Mouse (Mus musculus) neural tube, embryonic 12.5 days (tissue): Measurements from ENCODE around the gene Mtx1. TPM values are rescaled to one million over a fixed set of nuclear protein-coding genes. Genes with fewer than 3 reads are reported as not detected.

Experiments used
- ATAC-seq: fragments of 200-750 bp; cut with Nextera tagmentation; 2 replicates; pipeline ENCODE4 v1.8.0; 2017; ENCODE audit warnings: low read depth, mild to moderate bottlenecking, moderate TSS enrichment, moderate library complexity; ENCODE audit not compliant: low FRiP score
- H3K27ac ChIP-seq: fragments of 300-500 bp; sonication (generic); 2 replicates; pipeline ENCODE4 v1.5.1; 2016
- H3K27me3 ChIP-seq: fragments of 300-500 bp; sonication (generic); replicated peaks from 2 replicates; pipeline ENCODE4 v1.6.1; 2016; ENCODE audit warnings: mild to moderate bottlenecking
- H3K36me3 ChIP-seq: fragments of 300-500 bp; sonication (generic); 2 replicates; pipeline ENCODE4 v1.6.1; 2016; ENCODE audit warnings: mild to moderate bottlenecking
- H3K4me1 ChIP-seq: fragments of 300-500 bp; sonication (generic); 2 replicates; pipeline ENCODE4 v1.6.1; 2016
- H3K4me2 ChIP-seq: fragments of 300-500 bp; sonication (generic); replicated peaks from 2 replicates; pipeline ENCODE4 v1.6.1; 2016; ENCODE audit warnings: mild to moderate bottlenecking
- H3K4me3 ChIP-seq: fragments of 300-500 bp; sonication (generic); 2 replicates; pipeline ENCODE4 v1.5.1; 2016
- H3K9ac ChIP-seq: fragments of 300-500 bp; sonication (generic); 2 replicates; pipeline ENCODE4 v1.6.1; 2016; ENCODE audit warnings: mild to moderate bottlenecking
- H3K9me3 ChIP-seq: fragments of 300-500 bp; sonication (generic); 2 replicates; pipeline ENCODE4 v1.6.1; 2016; ENCODE audit warnings: mild to moderate bottlenecking
- WGBS: fragments of 180-500 bp; shearing (Covaris S2); methylation state at CpG from one replicate; pipeline ENCODE4 v1.1.7; 2016; 5-methylcytosine and 5-hydroxymethylcytosine counted together
- polyA plus RNA-seq: library from polyadenylated mRNA; unstranded; fragments of >200 nt; fragmentation: Nextera tagmentation; extraction: Ambion mirVana; gene quantifications from 2 replicates; pipeline ENCODE4 v1.2.1, GENCODE M21; 2016

The Mtx1 gene
- polyA plus RNA-seq, 1 experiment from 2014 or later = 174 TPM

DNA sequence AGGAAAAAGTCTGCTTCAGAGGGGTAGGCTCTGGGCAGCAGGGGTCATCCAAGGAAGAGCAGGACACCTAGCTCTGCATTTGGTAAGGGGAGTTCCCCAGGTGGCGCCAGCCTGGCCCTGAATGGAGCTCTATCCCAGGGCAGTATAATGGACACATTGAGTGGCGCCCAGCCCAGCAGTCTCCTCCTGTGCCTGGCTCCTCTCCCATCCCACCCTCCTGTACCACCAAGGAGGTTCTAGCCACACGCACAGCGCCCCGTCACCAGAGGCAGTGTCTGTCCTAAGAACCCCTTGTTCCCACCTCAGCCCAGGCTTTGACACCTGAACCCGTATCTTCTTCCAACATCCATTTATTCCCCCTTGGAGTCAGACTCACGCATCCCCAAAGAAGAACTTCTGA is 17.2 kb downstream of the Mtx1 start:
- WGBS = 91% methylated on average over 7 of the region's 7 CpGs
- peaks cover 63% of the 10 kb centered on the region for H3K36me3 ChIP-seq
- H3K9ac ChIP-seq = 0 out of 2 replicates have a peak overlapping the region, but pooled peaks have one; percentile 2
- peaks cover 14% of the 10 kb centered on the region for H3K4me1 ChIP-seq
- no peak overlapping the region for H3K4me3 ChIP-seq
- H3K27me3 ChIP-seq = no peaks in the 10 kb centered on the region
- H3K27ac ChIP-seq = no peak overlapping the region
- ATAC-seq = no peak
- no peak overlapping the region for H3K4me2 ChIP-seq
- no peaks in the 10 kb centered on the region for H3K9me3 ChIP-seq

GRCm38 (mm10) chr3:89208736-89209135 is 18.2 kb downstream of the Mtx1 start:
- Histone ChIP-seq H3K4me1 (peaks cover 10% of the 10 kb centered on the region), H3K27ac (no peak overlapping the region), H3K27me3 (no peaks in the 10 kb centered on the region), H3K4me2 (no peak overlapping the region), H3K9me3 (no peaks in the 10 kb centered on the region), H3K9ac (0 out of 2 replicates have a peak overlapping the region, but pooled peaks have one; percentile 2), H3K4me3 (no peak overlapping the region), H3K36me3 (peaks cover 70% of the 10 kb centered on the region)
- 85% methylated on average over 6 of the region's 6 CpGs for WGBS
- ATAC-seq = no peak

DNA sequence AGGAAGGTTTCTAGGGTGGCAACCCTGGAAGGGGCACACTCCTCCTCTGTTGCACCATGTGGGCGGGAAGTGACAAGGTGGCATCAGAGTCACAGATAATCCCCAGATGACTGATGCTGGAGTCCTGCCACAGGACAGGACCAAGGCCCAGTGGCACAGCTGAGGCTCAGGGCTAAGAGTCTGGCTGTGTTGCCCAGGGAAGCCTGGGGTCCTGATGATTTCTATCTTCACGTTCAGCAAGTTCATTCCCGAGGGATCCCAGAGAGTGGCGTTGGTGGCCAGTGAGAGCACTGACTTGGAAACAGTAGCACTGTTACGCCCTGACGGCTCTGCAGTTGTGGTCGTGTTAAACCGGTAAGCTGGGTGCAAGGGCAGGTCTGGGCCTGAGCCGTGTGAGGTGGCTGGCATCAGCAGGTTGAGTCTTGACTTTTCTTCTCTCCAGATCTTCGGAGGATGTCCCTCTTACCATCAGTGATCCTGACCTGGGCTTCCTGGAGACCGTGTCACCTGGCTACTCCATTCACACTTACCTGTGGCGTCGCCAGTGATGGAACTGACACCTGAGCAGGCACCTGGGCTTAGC is 18.7 kb downstream of the Mtx1 start:
- Histone ChIP-seq H3K27me3 (no peaks in the 10 kb centered on the region), H3K4me2 (0 out of 2 replicates have a peak overlapping the region, but pooled peaks have one; percentile 3), H3K4me1 (peaks cover 12% of the 10 kb centered on the region), H3K4me3 (no peak overlapping the region), H3K9ac (no peak overlapping the region), H3K27ac (no peak overlapping the region), H3K36me3 (peaks cover 70% of the 10 kb centered on the region), H3K9me3 (no peaks in the 10 kb centered on the region)
- ATAC-seq = no peak
- 92% methylated on average over 13 of the region's 13 CpGs for WGBS

DNA sequence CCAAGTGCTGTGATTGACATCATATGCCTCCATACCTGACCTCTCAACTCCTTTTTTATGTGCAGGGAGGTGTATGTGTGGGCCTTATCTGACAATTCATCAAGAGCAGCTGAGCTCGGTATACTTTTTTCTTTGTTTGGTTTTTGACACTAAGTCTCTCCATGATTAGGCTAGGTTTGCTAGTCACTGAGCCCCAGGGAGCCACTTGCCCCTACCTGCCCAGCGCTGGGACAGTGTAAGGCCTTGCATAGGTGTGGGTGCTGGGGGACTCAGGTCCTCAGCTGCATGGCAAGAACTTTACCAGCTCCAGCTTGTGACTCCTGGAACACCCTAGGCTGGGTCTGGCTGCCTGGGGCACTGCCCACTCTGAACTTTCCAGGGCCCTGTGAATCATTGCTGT is 20.2 kb downstream of the Mtx1 start:
- Histone ChIP-seq H3K4me1 (peaks cover 6% of the 10 kb centered on the region), H3K27me3 (no peaks in the 10 kb centered on the region), H3K9me3 (no peaks in the 10 kb centered on the region), H3K4me3 (no peak overlapping the region), H3K9ac (no peak overlapping the region), H3K27ac (no peak overlapping the region), H3K36me3 (peaks cover 70% of the 10 kb centered on the region), H3K4me2 (no peak overlapping the region)
- ATAC-seq = no peak
- WGBS = 93% methylated on average over 2 of the region's 2 CpGs

GRCm38 (mm10) chr3:89206079-89206478 is 20.8 kb downstream of the Mtx1 start:
- peaks cover 6% of the 10 kb centered on the region for H3K4me1 ChIP-seq
- H3K27me3 ChIP-seq = no peaks in the 10 kb centered on the region
- peaks cover 69% of the 10 kb centered on the region for H3K36me3 ChIP-seq
- no peaks in the 10 kb centered on the region for H3K9me3 ChIP-seq
- ATAC-seq = no peak
- H3K4me3 ChIP-seq = no peak overlapping the region
- WGBS = 93% methylated on average over 7 of the region's 7 CpGs
- no peak overlapping the region for H3K4me2 ChIP-seq
- H3K9ac ChIP-seq = no peak overlapping the region
- no peak overlapping the region for H3K27ac ChIP-seq

DNA sequence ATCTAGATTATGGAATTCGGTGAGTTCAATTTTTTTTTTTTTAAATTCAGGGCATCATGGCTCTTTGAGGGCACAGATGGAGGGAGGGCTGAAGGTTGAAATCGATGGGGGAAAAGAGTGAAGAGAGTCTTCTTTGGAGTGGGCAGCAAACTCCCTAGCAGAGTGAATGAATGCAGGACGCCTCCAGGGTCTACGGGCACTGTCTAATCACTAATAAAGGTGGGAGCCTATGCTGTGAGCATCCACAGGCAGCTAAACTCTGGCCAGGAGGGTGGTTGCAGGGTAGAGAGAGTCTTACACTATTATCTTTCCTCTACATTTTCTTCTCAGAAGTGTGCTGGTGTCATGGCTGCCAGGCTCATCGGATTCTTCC is 23.8 kb downstream of the Mtx1 start:
- Histone ChIP-seq H3K9me3 (no peaks in the 10 kb centered on the region), H3K27ac (no peak overlapping the region), H3K36me3 (peaks cover 39% of the 10 kb centered on the region), H3K27me3 (no peaks in the 10 kb centered on the region), H3K4me1 (peaks cover 6% of the 10 kb centered on the region), H3K9ac (peak overlapping the region; percentile 62), H3K4me3 (peak overlapping the region; percentile 43), H3K4me2 (peak overlapping the region; percentile 70)
- ATAC-seq = 0 out of 2 replicates have a peak, but pooled peaks have one; percentile 16
- 40% methylated on average over 5 of the region's 5 CpGs for WGBS

DNA sequence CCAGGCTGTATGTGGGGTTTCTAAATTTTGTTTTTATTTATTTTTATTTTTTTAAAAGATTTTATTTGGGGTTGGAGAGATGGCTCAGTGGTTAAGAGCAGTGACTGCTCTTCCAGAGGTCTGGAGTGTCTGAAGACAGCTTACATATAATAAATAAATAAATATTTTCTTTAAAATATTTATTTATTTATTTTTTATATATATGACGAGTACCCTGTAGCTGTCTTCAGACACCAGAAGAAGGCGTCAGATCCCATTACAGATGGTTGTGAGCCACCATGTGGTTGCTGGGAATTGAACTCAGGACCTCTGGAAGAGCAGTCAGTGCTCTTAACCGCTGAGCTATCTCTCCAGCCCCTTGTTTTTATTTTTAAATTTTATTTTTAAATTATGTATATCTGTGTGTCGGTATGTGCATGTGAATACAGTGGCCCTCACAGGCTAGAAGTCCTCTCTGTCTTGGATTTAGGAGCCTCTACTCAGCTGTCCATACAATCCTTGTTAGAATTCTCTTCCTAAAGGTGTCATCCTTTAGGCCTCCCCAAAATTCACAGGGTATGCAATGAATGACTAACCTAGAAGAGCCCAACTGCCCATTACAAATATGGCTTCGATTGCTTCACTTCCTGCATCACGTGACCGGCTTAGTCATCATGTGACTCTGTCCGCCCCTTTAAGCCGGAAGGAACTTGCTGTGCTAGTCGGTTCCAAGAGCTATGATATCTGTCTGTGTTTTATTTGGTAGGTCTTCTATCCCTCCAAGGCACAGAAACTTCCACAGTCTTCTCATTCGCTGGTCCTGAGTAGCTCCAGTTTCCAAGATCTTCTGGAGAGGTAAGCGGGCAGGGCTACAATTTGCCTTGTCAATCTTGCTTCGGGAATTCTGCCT is 24.4 kb downstream of the Mtx1 start, which contains the start of gene Gba:
TSS of gene Gba (plus strand) at position 676 of the 889 bp plus-strand sequence.
- H3K27me3 ChIP-seq = no peaks in the 10 kb centered on the region
- peak; percentile 83 for ATAC-seq
- H3K9ac ChIP-seq = peak within 1 kb of the TSS; percentile 62
- H3K4me3 ChIP-seq = peak within 1 kb of the TSS; percentile 43
- H3K4me1 ChIP-seq = peaks cover 6% of the 10 kb centered on the region
- 28% methylated on average over 13 of the region's 13 CpGs for WGBS
- H3K36me3 ChIP-seq = peaks cover 33% of the 10 kb centered on the region
- H3K9me3 ChIP-seq = no peaks in the 10 kb centered on the region
- peak within 1 kb of the TSS; percentile 70 for H3K4me2 ChIP-seq
- H3K27ac ChIP-seq = no peak within 1 kb of the TSS

DNA sequence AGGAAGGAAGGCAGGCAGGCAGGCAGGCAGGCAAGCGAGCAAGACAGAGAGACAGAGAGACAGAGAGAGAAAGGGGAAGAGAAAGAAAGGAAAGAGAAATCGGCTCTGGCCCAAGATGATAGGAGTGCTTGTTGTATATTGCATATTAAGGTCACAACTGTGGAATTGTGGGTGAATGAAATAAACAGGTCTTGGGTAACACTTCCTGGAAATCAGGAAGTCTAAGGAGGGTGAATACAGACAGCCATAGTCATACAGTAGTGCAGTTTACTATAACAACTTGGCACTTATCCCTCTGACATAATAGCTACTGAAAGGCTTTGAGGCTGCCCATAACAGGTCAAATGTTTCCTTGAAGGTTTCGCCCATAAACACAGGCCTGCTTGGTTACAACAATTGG is 27.0 kb downstream of the Mtx1 start:
- no peaks in the 10 kb centered on the region for H3K9me3 ChIP-seq
- no peaks in the 10 kb centered on the region for H3K27me3 ChIP-seq
- no peak overlapping the region for H3K4me2 ChIP-seq
- peaks cover 7% of the 10 kb centered on the region; the same call in 1 of the 2 replicates for H3K36me3 ChIP-seq
- 79% methylated on average over 3 of the region's 3 CpGs for WGBS
- H3K27ac ChIP-seq = no peak overlapping the region
- H3K4me3 ChIP-seq = no peak overlapping the region
- H3K4me1 ChIP-seq = peaks cover 12% of the 10 kb centered on the region
- ATAC-seq = no peak
- H3K9ac ChIP-seq = no peak overlapping the region

GRCm38 (mm10) chr3:89195979-89196877 is 30.7 kb downstream of the Mtx1 start:
- Histone ChIP-seq H3K36me3 (no peaks in the 10 kb centered on the region), H3K4me1 (0 out of 2 replicates have a peak, but pooled peaks cover 6% of the 10 kb centered on the region), H3K27ac (peak overlapping the region; percentile 38; the same call in 1 of the 2 replicates), H3K9ac (peak overlapping the region; percentile 40), H3K4me3 (peak overlapping the region; percentile 22), H3K9me3 (no peaks in the 10 kb centered on the region), H3K4me2 (peak overlapping the region; percentile 59), H3K27me3 (no peaks in the 10 kb centered on the region)
- ATAC-seq = peak; percentile 94
- 9% methylated on average over 33 of the region's 33 CpGs for WGBS

- no peak overlapping the region for H3K4me2 ChIP-seq
Observed at GRCm38 (mm10) chr3:89193853-89194252, 33.0 kb downstream of the Mtx1 start.

GRCm38 (mm10) chr3:89193351-89193750 is 33.5 kb downstream of the Mtx1 start:
- Histone ChIP-seq H3K36me3 (peaks cover 7% of the 10 kb centered on the region), H3K9ac (no peak overlapping the region), H3K9me3 (no peaks in the 10 kb centered on the region), H3K27me3 (no peaks in the 10 kb centered on the region), H3K4me1 (0 out of 2 replicates have a peak, but pooled peaks cover 6% of the 10 kb centered on the region), H3K4me2 (no peak overlapping the region), H3K27ac (no peak overlapping the region), H3K4me3 (no peak overlapping the region)
- ATAC-seq = no peak
- 70% methylated on average over 1 of the region's 1 CpGs for WGBS

More at GRCm38 (mm10) chr3:89193853-89194252, 33.0 kb downstream of the Mtx1 start:
- Histone ChIP-seq H3K9ac (no peak overlapping the region), H3K4me3 (no peak overlapping the region), H3K4me1 (0 out of 2 replicates have a peak, but pooled peaks cover 6% of the 10 kb centered on the region), H3K9me3 (no peaks in the 10 kb centered on the region), H3K36me3 (peaks cover 2% of the 10 kb centered on the region), H3K27ac (no peak overlapping the region), H3K27me3 (no peaks in the 10 kb centered on the region)
- no peak for ATAC-seq
- WGBS = 87% methylated on average over 2 of the region's 2 CpGs
